Mouse (Mus musculus) C2C12 (cell line): ENCODE data around the gene Gm17581.

ENCODE experiments used
- CEBPB ChIP-seq: IDR thresholded peaks from one replicate; pipeline ENCODE4 v1.6.1; 2011; ENCODE audit warnings: low read depth, mild to moderate bottlenecking, control low read depth, moderate library complexity
- CTCF ChIP-seq: IDR thresholded peaks from one replicate; pipeline ENCODE4 v1.5.1; 2011; ENCODE audit not compliant: control insufficient read depth, insufficient read depth, insufficient read length
- MAX ChIP-seq: IDR thresholded peaks from one replicate; pipeline ENCODE4 v1.6.1; 2011; ENCODE audit warnings: mild to moderate bottlenecking, control low read depth
- MYOD1 ChIP-seq: IDR thresholded peaks from one replicate; pipeline ENCODE4 v1.6.1; 2011; ENCODE audit warnings: low read depth; ENCODE audit not compliant: control insufficient read depth, insufficient read length
- USF1 ChIP-seq: IDR thresholded peaks from one replicate; pipeline ENCODE4 v1.6.1; 2011; ENCODE audit warnings: low read depth, mild to moderate bottlenecking, control low read depth, moderate library complexity

DNA sequence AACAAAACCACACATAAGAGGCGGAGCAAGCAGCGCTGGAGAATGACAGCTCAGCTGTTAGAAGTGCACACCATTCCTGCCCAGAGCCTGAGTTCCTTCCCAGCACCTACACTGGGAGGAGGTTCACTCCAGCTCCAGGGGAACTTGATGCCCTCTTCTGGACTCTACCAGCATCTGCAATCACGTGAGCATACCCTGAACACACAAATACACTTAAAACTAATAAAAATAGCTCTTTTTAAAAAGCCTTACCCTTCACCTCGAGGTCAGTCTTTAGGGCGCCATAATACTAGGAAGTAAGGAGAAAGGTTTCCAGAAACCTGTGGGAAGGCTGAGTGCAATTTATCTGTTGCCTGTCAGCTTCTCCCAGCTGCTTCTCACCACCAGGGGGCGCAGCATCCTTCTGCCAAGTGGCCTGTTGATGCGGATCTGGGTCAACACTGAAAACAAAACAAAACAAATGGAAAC, 39.5 kb downstream of the Gm17581 start:
- TF ChIP-seq CTCF (peak; percentile 49), MYOD1 (no peak), CEBPB (no peak), USF1 (no peak), MAX (no peak)
